Mouse (Mus musculus): ENCODE data around the gene Tex48. TPM values are rescaled to one million over a fixed set of nuclear protein-coding genes. Genes with fewer than 3 reads are reported as not detected.

Gene Tex48
- polyA plus RNA-seq, 1 experiment from 2014 or later, result not detected

GRCm38 (mm10) chr4:63562742-63563141 is 59.5 kb downstream of the Tex48 start:
- ATAC-seq (ENCODE audit: low FRiP score, low TSS enrichment) (no peak), DNase-seq (ENCODE audit: low spot score) (no peak)
- no peaks in the 10 kb centered on the region for H3K9me3 ChIP-seq (ENCODE audit: control insufficient read depth, low read length)
- peaks cover 9% of the 10 kb centered on the region for H3K4me1 ChIP-seq (replicated peaks; ENCODE audit: control insufficient read depth, insufficient read depth)
- WGBS, result 87% methylated on average over 4 of the region's 4 CpGs
- H3K4me3 ChIP-seq (ENCODE audit: low read depth, low read length), result no peak overlapping the region
- no peak overlapping the region for H3K4me2 ChIP-seq (replicated peaks; ENCODE audit: low read depth)
- TF ChIP-seq CTCF (IDR thresholded peaks at IDR 0.05; ENCODE audit: low read depth) (peak; percentile 12; the same call in 1 of the 2 replicates), EP300 (optimal IDR thresholded peaks at IDR 0.05) (no peak)
- no peak overlapping the region for H3K9ac ChIP-seq (ENCODE audit: low read length)
- H3K36me3 ChIP-seq (ENCODE audit: control insufficient read depth, insufficient read depth, low read length), result no peaks in the 10 kb centered on the region
- H3K27me3 ChIP-seq (ENCODE audit: control insufficient read depth, insufficient read depth, low read length), result no peaks in the 10 kb centered on the region
- H3K27ac ChIP-seq (replicated peaks), result 0 out of 2 replicates have a peak overlapping the region, but pooled peaks have one; percentile 35

- no peak for ATAC-seq (ENCODE audit: low FRiP score, low TSS enrichment)
- Histone ChIP-seq H3K4me3 (ENCODE audit: low read depth, low read length) (no peak overlapping the region), H3K36me3 (ENCODE audit: control insufficient read depth, insufficient read depth, low read length) (no peaks in the 10 kb centered on the region), H3K4me2 (replicated peaks; ENCODE audit: low read depth) (no peak overlapping the region; the same call in 1 of the 2 replicates), H3K9ac (ENCODE audit: low read length) (no peak overlapping the region), H3K9me3 (ENCODE audit: control insufficient read depth, low read length) (no peaks in the 10 kb centered on the region), H3K4me1 (replicated peaks; ENCODE audit: control insufficient read depth, insufficient read depth) (peaks cover 12% of the 10 kb centered on the region), H3K27me3 (ENCODE audit: control insufficient read depth, insufficient read depth, low read length) (no peaks in the 10 kb centered on the region), H3K27ac (replicated peaks) (peak overlapping the region; percentile 35)
- WGBS, result 50% methylated on average over 7 of the region's 7 CpGs
- TF ChIP-seq EP300 (optimal IDR thresholded peaks at IDR 0.05) (no peak), CTCF (IDR thresholded peaks at IDR 0.05; ENCODE audit: low read depth) (no peak)
- no peak for DNase-seq (ENCODE audit: low spot score)
Observed at GRCm38 (mm10) chr4:63561861-63562675, 60.2 kb downstream of the Tex48 start.

GRCm38 (mm10) chr4:63560079-63560478 is 62.1 kb downstream of the Tex48 start:
- DNase-seq (ENCODE audit: low spot score) (peak; percentile 49), ATAC-seq (ENCODE audit: low FRiP score, low TSS enrichment) (peak; percentile 24; the same call in 1 of the 2 replicates)
- H3K36me3 ChIP-seq (ENCODE audit: control insufficient read depth, insufficient read depth, low read length), result no peaks in the 10 kb centered on the region
- no peak overlapping the region for H3K27ac ChIP-seq (replicated peaks)
- TF ChIP-seq EP300 (optimal IDR thresholded peaks at IDR 0.05) (no peak), CTCF (IDR thresholded peaks at IDR 0.05; ENCODE audit: low read depth) (peak; percentile 56)
- no peak overlapping the region for H3K4me3 ChIP-seq (ENCODE audit: low read depth, low read length)
- no peak overlapping the region for H3K4me2 ChIP-seq (replicated peaks; ENCODE audit: low read depth)
- H3K9ac ChIP-seq (ENCODE audit: low read length), result no peak overlapping the region
- H3K27me3 ChIP-seq (ENCODE audit: control insufficient read depth, insufficient read depth, low read length), result no peaks in the 10 kb centered on the region
- no peaks in the 10 kb centered on the region for H3K9me3 ChIP-seq (ENCODE audit: control insufficient read depth, low read length)
- WGBS, result 63% methylated on average over 8 of the region's 8 CpGs
- peaks cover 12% of the 10 kb centered on the region for H3K4me1 ChIP-seq (replicated peaks; ENCODE audit: control insufficient read depth, insufficient read depth)

GRCm38 (mm10) chr4:63559127-63559697 is 63.0 kb downstream of the Tex48 start:
- DNase-seq (ENCODE audit: low spot score) (no peak), ATAC-seq (ENCODE audit: low FRiP score, low TSS enrichment) (no peak)
- WGBS, result 39% methylated on average over 9 of the region's 9 CpGs
- TF ChIP-seq EP300 (optimal IDR thresholded peaks at IDR 0.05), result no peak
- TF ChIP-seq CTCF (IDR thresholded peaks at IDR 0.05; ENCODE audit: low read depth), result no peak
- Histone ChIP-seq H3K4me1 (replicated peaks; ENCODE audit: control insufficient read depth, insufficient read depth) (peaks cover 12% of the 10 kb centered on the region), H3K36me3 (ENCODE audit: control insufficient read depth, insufficient read depth, low read length) (no peaks in the 10 kb centered on the region), H3K9me3 (ENCODE audit: control insufficient read depth, low read length) (no peaks in the 10 kb centered on the region), H3K9ac (ENCODE audit: low read length) (peak overlapping the region; percentile 83), H3K4me3 (ENCODE audit: low read depth, low read length) (peak overlapping the region; percentile 69), H3K4me2 (replicated peaks; ENCODE audit: low read depth) (peak overlapping the region; percentile 90), H3K27ac (replicated peaks) (peak overlapping the region; percentile 81), H3K27me3 (ENCODE audit: control insufficient read depth, insufficient read depth, low read length) (no peaks in the 10 kb centered on the region)

GRCm38 (mm10) chr4:63558407-63559081 is 63.7 kb downstream of the Tex48 start, which contains the start of gene Tmem268:
TSS of gene Tmem268 (plus strand) at chr4:63558781.
- under 1% methylated on average over 77 of the region's 81 CpGs for WGBS
- Histone ChIP-seq H3K9ac (ENCODE audit: low read length) (peak within 1 kb of the TSS; percentile 83), H3K27me3 (ENCODE audit: control insufficient read depth, insufficient read depth, low read length) (no peaks in the 10 kb centered on the region), H3K36me3 (ENCODE audit: control insufficient read depth, insufficient read depth, low read length) (no peaks in the 10 kb centered on the region), H3K27ac (replicated peaks) (peak within 1 kb of the TSS; percentile 81), H3K9me3 (ENCODE audit: control insufficient read depth, low read length) (no peaks in the 10 kb centered on the region), H3K4me1 (replicated peaks; ENCODE audit: control insufficient read depth, insufficient read depth) (peaks cover 12% of the 10 kb centered on the region), H3K4me3 (ENCODE audit: low read depth, low read length) (peak within 1 kb of the TSS; percentile 69), H3K4me2 (replicated peaks; ENCODE audit: low read depth) (peak within 1 kb of the TSS; percentile 90)
- TF ChIP-seq EP300 (optimal IDR thresholded peaks at IDR 0.05), result no peak
- TF ChIP-seq CTCF (IDR thresholded peaks at IDR 0.05; ENCODE audit: low read depth), result peak; percentile 47
- DNase-seq (ENCODE audit: low spot score) (peak; percentile 79), ATAC-seq (ENCODE audit: low FRiP score, low TSS enrichment) (peak; percentile 81)
